Mouse (Mus musculus): ENCODE measurements around the gene Iqcn.

Gene Iqcn

DNA sequence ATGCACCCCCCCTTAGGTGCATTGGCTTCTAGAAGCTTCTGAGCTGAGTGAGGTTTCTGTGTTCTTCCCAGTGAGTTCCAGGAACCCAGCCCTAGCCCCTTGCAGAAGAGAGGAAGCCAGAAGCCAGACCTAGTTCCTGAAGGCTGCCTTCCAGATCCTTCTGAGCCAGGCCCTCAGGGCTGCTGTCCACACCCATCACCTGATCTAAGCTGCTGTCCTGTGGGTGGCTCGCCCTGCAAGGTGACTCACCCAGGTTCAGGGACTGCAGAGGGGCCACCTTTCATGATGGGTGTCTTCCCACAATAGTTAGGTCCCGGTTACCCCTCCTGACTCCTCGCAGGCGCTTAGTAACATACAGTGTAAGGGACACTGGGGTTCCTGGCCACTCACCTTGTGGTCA is 23.9 kb upstream of the Iqcn start:
- no peak for DNase-seq (ENCODE audit: low spot score)

DNA sequence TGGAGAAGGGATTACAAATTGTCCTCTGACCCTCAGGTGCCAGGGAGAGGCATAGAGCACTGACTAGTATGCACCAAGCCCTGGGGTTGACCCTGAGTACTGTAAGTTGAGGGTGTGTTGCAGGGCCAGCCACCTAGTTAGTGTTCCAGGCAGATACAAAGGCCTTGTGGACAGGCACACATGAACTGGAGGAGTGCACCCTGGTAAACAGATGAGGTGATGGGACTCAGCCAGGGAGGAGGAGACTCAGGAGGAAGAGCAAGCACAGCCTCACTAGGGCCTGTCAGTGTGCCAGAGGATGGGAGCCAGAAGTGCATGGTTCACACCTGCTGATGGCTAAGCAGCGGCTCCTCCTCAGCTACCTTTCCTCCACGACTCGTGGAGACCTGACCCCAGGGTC is 23.2 kb upstream of the Iqcn start:
- no peak for DNase-seq (ENCODE audit: low spot score)

DNA sequence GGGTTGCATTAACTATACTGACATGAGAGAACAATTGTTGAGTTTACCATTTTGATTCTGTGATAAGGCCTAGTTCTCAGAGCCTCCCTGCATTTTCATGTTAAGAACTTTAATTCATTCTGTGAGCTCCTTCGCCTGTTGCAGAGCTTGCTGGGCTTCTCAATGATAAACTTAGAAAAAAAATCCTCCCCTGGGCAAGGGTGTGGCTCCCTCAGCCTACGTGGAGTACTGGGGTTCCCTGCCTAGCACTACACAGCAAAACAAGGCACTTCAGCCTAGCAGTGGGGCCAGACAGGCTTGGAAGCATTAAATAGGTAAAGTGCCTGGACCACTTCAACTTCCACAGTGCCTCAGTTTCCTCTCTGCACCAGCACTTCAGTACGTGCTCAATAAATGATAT is 21.8 kb upstream of the Iqcn start:
- DNase-seq (ENCODE audit: low spot score): no peak

DNA sequence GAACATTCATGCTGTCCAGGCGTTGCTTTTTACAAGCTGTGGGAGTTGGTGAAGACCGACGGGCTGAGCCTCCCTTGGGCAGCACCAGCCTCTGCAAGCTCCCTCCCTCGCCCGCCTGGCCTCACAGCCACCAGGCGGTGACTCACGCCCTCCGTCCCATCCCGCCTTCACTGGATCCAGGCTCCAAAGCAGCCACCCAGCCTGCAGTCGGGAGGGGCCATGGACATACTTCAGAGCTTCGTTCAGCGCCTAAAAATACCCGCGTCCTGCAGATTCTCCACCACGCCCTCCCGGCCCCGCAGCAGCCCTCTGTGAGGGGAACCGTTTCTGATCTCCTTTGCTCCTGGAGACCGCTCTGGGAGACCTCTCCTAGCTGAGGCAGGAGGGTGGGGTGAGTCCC is 21.1 kb upstream of the Iqcn start:
- no peak for DNase-seq (ENCODE audit: low spot score)

GRCm38 (mm10) chr8:70682692-70683091 is 20.6 kb upstream of the Iqcn start:
- no peak for DNase-seq (ENCODE audit: low spot score)

- no peak for DNase-seq (ENCODE audit: low spot score)
Observed at GRCm38 (mm10) chr8:70684291-70684690, 19.0 kb upstream of the Iqcn start.

GRCm38 (mm10) chr8:70687576-70687975 is 15.7 kb upstream of the Iqcn start:
- DNase-seq (ENCODE audit: low spot score): peak; percentile 71

- no peak for DNase-seq (ENCODE audit: low spot score)
Observed at GRCm38 (mm10) chr8:70688136-70688535, 15.1 kb upstream of the Iqcn start.

DNA sequence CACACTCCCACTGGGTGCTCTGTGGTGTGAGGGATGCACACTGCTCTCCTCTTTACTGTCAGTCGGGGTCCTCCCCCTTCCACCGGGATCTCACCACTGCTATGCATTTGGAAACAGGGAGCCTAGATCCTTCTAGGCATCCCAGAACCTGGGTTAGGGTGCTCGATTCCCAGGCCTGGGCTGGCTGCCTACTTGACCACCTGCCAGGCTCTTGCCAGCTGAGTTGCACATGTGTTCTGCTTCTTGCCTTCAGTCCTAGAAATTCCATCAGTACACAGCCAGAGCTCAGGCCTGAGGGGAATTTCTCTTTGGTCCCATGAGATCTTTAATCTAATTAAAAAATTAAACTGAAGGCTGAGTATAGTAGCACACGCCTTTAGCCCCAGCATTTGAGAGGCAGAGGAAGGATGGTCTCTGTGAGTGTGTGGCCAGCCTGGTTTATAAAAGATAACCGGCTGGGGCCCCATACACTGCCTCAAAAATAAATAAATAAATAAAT is 13.3 kb upstream of the Iqcn start:
- no peak for DNase-seq (ENCODE audit: low spot score)

DNA sequence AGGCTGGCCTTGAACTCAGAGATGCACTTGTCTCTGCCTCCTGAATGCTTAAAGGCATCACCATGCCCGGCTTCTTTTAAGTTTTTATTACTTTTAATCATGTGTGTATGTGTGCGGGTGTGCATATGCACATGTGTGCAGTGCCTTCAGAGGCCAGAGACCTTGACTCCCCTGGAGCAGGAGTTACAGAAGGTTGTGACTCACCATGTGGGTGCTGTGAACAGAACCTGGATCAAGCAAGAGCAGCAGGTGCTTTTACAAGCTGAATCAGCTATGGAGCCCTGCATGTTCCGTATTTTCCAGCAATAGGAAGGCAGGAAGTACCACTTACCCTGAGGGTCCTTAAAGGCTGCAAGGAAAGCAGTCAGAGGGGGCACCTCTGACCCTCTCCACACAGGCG is 12.0 kb upstream of the Iqcn start:
- DNase-seq (ENCODE audit: low spot score): no peak

- DNase-seq (ENCODE audit: low spot score): no peak
Observed at GRCm38 (mm10) chr8:70691727-70692231, 11.5 kb upstream of the Iqcn start.

DNA sequence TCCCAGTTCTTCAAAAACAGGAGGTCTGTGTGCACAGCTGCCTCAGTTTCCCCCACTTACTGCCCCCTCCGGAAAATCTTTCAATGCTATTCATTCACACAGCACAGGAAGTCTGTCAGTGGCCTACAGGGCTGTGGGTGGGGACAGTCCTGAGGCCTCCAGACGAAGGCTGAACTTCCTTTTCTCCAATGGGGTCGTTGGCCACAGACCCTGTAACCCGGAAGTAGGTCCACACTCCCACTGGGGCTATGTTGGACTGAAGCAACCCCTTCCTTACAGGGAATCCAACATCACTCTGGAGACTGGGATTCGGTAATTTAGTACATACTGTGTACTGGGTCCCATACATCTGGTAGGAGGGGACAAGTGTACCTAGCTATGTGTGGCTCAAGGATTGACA is 9.6 kb upstream of the Iqcn start:
- no peak for DNase-seq (ENCODE audit: low spot score)

- DNase-seq (ENCODE audit: low spot score): no peak
Observed at GRCm38 (mm10) chr8:70695318-70696018, 7.8 kb upstream of the Iqcn start.

- peak; percentile 70 for DNase-seq (ENCODE audit: low spot score)
Observed at GRCm38 (mm10) chr8:70696019-70696885, 7.0 kb upstream of the Iqcn start.

GRCm38 (mm10) chr8:70696946-70697345 is 6.3 kb upstream of the Iqcn start:
- DNase-seq (ENCODE audit: low spot score): no peak

DNA sequence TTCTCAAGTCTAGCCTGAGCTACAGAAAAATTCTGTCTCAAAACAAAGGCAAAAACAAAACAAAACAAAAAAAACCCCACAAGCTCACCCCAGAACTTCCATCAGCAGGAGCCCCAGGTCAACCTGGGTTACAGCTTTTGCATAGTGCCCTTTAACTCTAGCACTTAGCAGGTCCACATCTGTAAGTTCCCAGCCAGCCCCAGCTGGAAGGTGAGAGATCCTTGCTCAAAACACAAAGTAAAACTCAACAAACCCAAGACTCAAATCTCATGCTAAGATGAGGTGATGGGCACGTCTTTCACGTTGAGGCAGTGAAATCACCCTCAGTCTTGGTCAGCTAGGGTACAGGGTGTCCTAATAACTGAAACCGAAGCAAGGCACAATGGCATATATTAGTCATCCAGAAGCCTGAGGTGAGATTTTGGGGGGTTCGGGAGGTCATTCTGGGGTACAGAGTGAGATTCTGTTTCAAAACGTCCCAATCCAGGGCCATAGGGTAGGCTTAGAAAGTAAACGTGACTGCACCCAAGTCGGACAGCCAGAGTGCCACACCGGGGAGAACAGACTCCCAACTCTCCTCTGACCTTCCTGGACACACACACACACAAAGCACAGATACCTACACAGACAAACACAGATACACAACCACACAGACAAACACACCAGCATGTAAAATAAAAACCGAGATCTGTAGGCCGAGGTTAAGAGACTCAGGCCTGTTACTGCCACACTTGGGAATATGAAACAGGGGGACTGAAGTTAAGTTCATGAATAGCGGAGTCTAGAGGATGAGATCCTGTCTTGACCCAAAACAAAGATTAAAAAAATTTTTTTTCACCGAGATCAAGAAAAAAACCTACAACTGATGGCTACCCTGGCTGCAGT is 5.6 kb upstream of the Iqcn start:
- DNase-seq (ENCODE audit: low spot score): no peak

- DNase-seq (ENCODE audit: low spot score): peak; percentile 99
Observed at GRCm38 (mm10) chr8:70698310-70699109, 4.7 kb upstream of the Iqcn start, which contains the start of gene Jund. Gene Jund (plus strand): TSS chr8:70698949.

GRCm38 (mm10) chr8:70699116-70699833 is 4.0 kb upstream of the Iqcn start:
- DNase-seq (ENCODE audit: low spot score): no peak

- peak; percentile 67 for DNase-seq (ENCODE audit: low spot score)
Observed at GRCm38 (mm10) chr8:70699834-70700554, 3.3 kb upstream of the Iqcn start.

- DNase-seq (ENCODE audit: low spot score): peak; percentile 78
Observed at GRCm38 (mm10) chr8:70700555-70700922, 2.7 kb upstream of the Iqcn start.
